Mouse (Mus musculus) G1E (cell line): Measurements from ENCODE around the gene Prdm5. TPM values are rescaled to one million over a fixed set of nuclear protein-coding genes. Genes with fewer than 3 reads are reported as not detected.

Experiments used
- ATAC-seq: 2 replicates; pipeline ENCODE4 v1.8.0; 2016; ENCODE audit warnings: mild to moderate bottlenecking; ENCODE audit not compliant: insufficient number of reproducible peaks, poor library complexity, low FRiP score, severe bottlenecking; ENCODE audit errors: extremely low read depth
- DNase-seq: peaks from one replicate; pipeline ENCODE4 v3.0.0; 2012; ENCODE audit warnings: low spot score
- H3K27me3 ChIP-seq: 2 replicates; pipeline ENCODE4 v1.6.1; 2012; ENCODE audit warnings: mild to moderate bottlenecking, low read length, inconsistent platforms; ENCODE audit not compliant: insufficient read depth
- H3K36me3 ChIP-seq: replicated peaks from 2 replicates; pipeline ENCODE3; 2012; ENCODE audit warnings: mild to moderate bottlenecking, inconsistent platforms
- H3K4me1 ChIP-seq: 2 replicates; pipeline ENCODE4 v1.6.1; 2012; ENCODE audit warnings: low read depth, low read length, inconsistent platforms, mixed read lengths; ENCODE audit not compliant: insufficient read depth
- H3K4me3 ChIP-seq: 2 replicates; pipeline ENCODE4 v1.5.1; 2012; ENCODE audit warnings: low read depth, mild to moderate bottlenecking, inconsistent platforms, low read length, moderate library complexity, mixed read lengths
- H3K9me3 ChIP-seq: replicated peaks from 2 replicates; pipeline ENCODE4 v1.6.1; 2012; ENCODE audit warnings: inconsistent platforms
- CTCF ChIP-seq: IDR thresholded peaks from 2 replicates; pipeline ENCODE4 v1.5.1; 2012; ENCODE audit warnings: low read depth, low read length, inconsistent platforms, mixed read lengths
- GATA1 ChIP-seq: IDR thresholded peaks from 2 replicates; pipeline ENCODE4 v1.6.1; 2012; ENCODE audit warnings: borderline replicate concordance, low read length, inconsistent platforms, mixed read lengths
- GATA2 ChIP-seq: IDR thresholded peaks from 2 replicates; pipeline ENCODE4 v1.6.1; 2012; ENCODE audit warnings: low read depth, low read length, inconsistent platforms, borderline replicate concordance
- POLR2AphosphoS5 ChIP-seq: IDR thresholded peaks from 2 replicates; pipeline ENCODE4 v1.6.1; 2012; ENCODE audit warnings: low read depth, low read length, inconsistent platforms; ENCODE audit not compliant: insufficient replicate concordance
- TAL1 ChIP-seq: conservative IDR thresholded peaks from 2 replicates; pipeline ENCODE4 v1.6.1; 2012; ENCODE audit warnings: low read depth, low read length, inconsistent platforms, mixed read lengths
- polyA plus RNA-seq: library from polyadenylated mRNA; stranded (reverse); fragments of >175 nt; gene quantifications from 2 replicates; pipeline ENCODE4 v1.2.3, GENCODE M21; 2012
- total RNA-seq, 2 experiments: library from RNA; stranded (forward) in 1 of 2; stranded (reverse) in 1 of 2; fragments of 200-1000 nt in 1 of 2; fragments of >200 nt in 1 of 2; fragmentation: Nextera tagmentation in 1 of 2; gene quantifications; 2 replicates each; pipeline ENCODE4 v1.2.3; 2014 to 2017

Gene Prdm5
- total and polyA plus RNA-seq, 3 experiments, result 0.38 TPM; not detected in 2

- no peaks in the 10 kb centered on the region for H3K9me3 ChIP-seq
- ATAC-seq (no peak), DNase-seq (no peak)
- no peak overlapping the region for H3K4me3 ChIP-seq
- 0 out of 2 replicates have a peak, but pooled peaks cover 3% of the 10 kb centered on the region for H3K4me1 ChIP-seq
- TF ChIP-seq GATA1 (no peak), GATA2 (no peak), TAL1 (no peak)
- no peaks in the 10 kb centered on the region for H3K36me3 ChIP-seq
- no peaks in the 10 kb centered on the region for H3K27me3 ChIP-seq
These were observed 87.1 kb downstream of the Prdm5 start for GRCm38 (mm10) chr6:65865861-65866260.

GRCm38 (mm10) chr6:65871754-65872278 is 93.0 kb downstream of the Prdm5 start:
- Histone ChIP-seq H3K36me3 (no peaks in the 10 kb centered on the region), H3K27me3 (no peaks in the 10 kb centered on the region), H3K4me1 (no peaks in the 10 kb centered on the region), H3K9me3 (no peaks in the 10 kb centered on the region), H3K4me3 (no peak overlapping the region)
- no peak for ATAC-seq
- TF ChIP-seq TAL1 (no peak), GATA2 (no peak), GATA1 (no peak), CTCF (no peak), POLR2AphosphoS5 (no peak)
- no peak for DNase-seq

- no peaks in the 10 kb centered on the region for H3K4me1 ChIP-seq
- TF ChIP-seq CTCF (no peak), POLR2AphosphoS5 (no peak), GATA2 (no peak), GATA1 (no peak), TAL1 (no peak)
- no peak overlapping the region for H3K4me3 ChIP-seq
- ATAC-seq (no peak), DNase-seq (no peak)
- H3K36me3 ChIP-seq, result no peaks in the 10 kb centered on the region
- H3K9me3 ChIP-seq, result no peaks in the 10 kb centered on the region
- H3K27me3 ChIP-seq, result no peaks in the 10 kb centered on the region
These were observed 99.5 kb downstream of the Prdm5 start for GRCm38 (mm10) chr6:65878300-65878699.

DNA sequence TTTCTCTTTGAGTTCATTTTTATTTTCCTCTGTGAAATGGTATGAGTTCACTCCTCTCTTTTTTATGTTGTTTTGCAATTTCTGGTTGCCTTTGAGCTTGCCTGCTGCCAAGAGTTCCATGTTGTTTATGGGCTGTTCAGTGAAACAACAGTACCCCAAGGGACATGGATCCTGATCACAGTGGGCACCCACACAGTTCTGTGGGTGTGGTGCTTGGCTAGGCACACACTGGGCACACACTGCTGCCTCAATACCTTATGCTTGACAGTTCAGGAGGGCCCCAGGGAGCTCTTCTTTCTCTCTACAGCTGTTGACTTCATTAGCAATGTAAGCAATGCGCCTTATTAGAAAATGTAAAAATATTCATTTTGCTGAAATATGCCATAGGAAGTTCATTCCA is 110.0 kb downstream of the Prdm5 start:
- H3K27me3 ChIP-seq, result no peaks in the 10 kb centered on the region
- no peak for DNase-seq
- H3K4me3 ChIP-seq, result no peak overlapping the region
- H3K4me1 ChIP-seq, result peaks cover 4% of the 10 kb centered on the region; the same call in 1 of the 2 replicates
- TF ChIP-seq CTCF, result no peak
- no peak for TF ChIP-seq TAL1
- no peaks in the 10 kb centered on the region for H3K9me3 ChIP-seq
- no peaks in the 10 kb centered on the region for H3K36me3 ChIP-seq
- ATAC-seq, result no peak

GRCm38 (mm10) chr6:65892045-65892660 is 113.4 kb downstream of the Prdm5 start:
- Histone ChIP-seq H3K27me3 (no peaks in the 10 kb centered on the region), H3K36me3 (no peaks in the 10 kb centered on the region), H3K4me3 (no peak overlapping the region), H3K4me1 (no peaks in the 10 kb centered on the region; the same call in 1 of the 2 replicates), H3K9me3 (no peaks in the 10 kb centered on the region)
- DNase-seq (no peak), ATAC-seq (no peak)
- TF ChIP-seq GATA1, result no peak
- TF ChIP-seq CTCF, result no peak
- no peak for TF ChIP-seq POLR2AphosphoS5
- no peak for TF ChIP-seq GATA2
- no peak for TF ChIP-seq TAL1

- Histone ChIP-seq H3K9me3 (no peaks in the 10 kb centered on the region), H3K36me3 (no peaks in the 10 kb centered on the region), H3K4me1 (no peaks in the 10 kb centered on the region), H3K27me3 (peaks cover 6% of the 10 kb centered on the region; the same call in 1 of the 2 replicates), H3K4me3 (no peak overlapping the region)
- DNase-seq (no peak), ATAC-seq (no peak)
- no peak for TF ChIP-seq CTCF
- no peak for TF ChIP-seq GATA2
- TF ChIP-seq TAL1, result no peak
- TF ChIP-seq GATA1, result no peak
- TF ChIP-seq POLR2AphosphoS5, result no peak
These were observed 127.9 kb downstream of the Prdm5 start for GRCm38 (mm10) chr6:65906657-65907182.
